Mouse (Mus musculus): ENCODE results near the gene Oit3. TPM values are rescaled to one million over a fixed set of nuclear protein-coding genes. Genes with fewer than 3 reads are reported as not detected.

Oit3 gene
- total RNA-seq (2023), result not detected

DNA sequence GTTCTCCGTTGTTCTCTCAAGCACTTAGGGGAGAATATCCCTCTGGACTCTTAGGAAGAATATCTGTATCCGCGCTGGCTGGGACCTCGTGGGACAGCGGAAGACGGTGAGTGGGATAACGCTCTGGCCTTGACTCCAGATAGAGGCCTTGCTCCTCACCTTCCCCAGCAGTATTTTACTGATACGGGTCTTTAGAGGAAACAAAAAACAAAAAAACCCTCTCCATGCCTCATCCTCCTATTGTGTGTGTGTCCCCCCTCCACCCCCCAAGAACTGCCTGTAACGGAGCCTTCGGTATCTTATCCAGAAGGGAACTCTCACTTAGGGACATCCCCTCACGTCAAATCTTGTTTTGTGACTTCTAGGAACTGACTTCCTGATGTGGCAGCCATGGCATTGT is at the start of gene Oit3:
TSS of gene Oit3 (minus strand) at position 44 of the 400 bp plus-strand sequence.

DNA sequence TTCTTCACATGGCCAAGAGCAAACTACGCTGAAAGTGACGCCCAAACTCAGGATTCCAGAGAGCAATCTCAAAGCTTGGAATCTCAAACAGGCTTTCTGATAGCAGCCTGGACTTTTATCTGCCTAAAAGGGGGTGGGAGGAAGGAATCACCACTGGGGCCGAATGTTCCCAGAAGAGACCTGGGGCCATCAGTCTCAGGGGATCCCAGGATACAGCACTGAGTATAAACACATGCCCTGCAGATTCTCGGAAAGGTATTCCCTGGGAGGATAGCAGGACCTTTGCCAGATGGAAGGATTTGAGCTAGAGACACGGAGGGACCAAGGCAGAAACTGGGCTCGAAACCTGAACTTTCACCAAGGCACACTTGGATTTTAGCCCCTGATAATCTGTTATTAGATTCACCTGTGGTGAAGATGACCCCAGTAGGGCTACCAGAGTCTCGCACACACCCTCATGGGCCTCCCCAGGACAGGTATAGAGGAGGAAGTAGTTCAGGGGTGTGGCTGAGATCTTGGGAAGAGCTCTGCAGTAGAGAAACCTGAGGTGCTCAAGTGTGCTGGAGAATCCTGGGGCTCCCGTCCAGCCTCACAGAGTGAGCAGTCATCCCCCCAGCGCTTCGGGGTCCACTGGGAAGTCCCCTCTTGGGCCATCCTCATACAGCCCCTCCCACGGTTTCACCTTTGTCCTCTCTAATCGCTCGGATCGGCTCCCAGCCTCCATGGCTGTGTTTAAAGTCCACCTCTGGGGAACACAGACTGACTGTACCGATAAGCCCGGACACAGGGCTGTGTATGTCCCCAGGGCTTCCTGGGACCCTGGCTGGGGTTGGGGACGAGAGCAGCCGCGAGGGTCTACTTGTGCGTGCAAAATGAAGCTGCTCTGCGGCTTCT is 38.4 kb downstream of the Oit3 start, which contains the start of gene Pla2g12b:
TSS of gene Pla2g12b (plus strand) at position 762 of the 894 bp plus-strand sequence.

DNA sequence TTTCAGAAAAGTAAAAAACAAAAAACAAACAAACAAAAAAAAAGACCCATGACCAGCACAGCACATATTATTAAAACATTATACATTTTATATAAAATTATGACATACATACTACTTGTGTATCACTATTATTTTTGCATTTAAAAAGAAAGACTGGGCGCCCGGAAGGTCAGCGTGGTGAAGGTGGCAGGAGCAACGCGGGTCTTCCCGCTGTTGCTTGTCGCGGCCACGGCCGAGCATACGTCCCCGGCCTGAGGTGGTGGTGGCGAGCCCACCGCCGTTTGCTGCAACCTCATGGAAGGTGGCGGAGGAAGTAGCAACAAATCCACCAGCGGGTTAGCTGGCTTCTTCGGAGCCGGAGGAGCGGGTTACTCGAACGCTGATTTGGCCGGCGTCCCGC is 46.1 kb downstream of the Oit3 start, which contains the start of gene Gm10273:
TSS of gene Gm10273 (plus strand) at position 172 of the 400 bp plus-strand sequence.

Other genes with a start within 250 kb of the Oit3 start
- 10 to 100 TPM; 13.4 to 15.7 TPM for gene Sept10, start 219.9 kb downstream of the Oit3 start, total RNA-seq (2023)
- gene Sowahc, start 219.8 kb downstream of the Oit3 start, total RNA-seq (2023), result 100 to 1,000 TPM; 144 to 148 TPM
- gene P4ha1, start 118.5 kb downstream of the Oit3 start, total RNA-seq (2023), result 10 to 100 TPM; 48.1 to 50.5 TPM
- 10 to 100 TPM in 1 of 2 experiments, not detected in 1; 14.5 TPM for gene Gm10273, start 46.1 kb downstream of the Oit3 start, total RNA-seq (2023)
- gene Pla2g12b, start 38.1 kb downstream of the Oit3 start, total RNA-seq (2023), result not detected
- gene Gm10322, start 174.3 kb upstream of the Oit3 start, total RNA-seq (2023), result not detected
- 10 to 100 TPM; 21.7 to 22.5 TPM for gene Mcu, start 174.9 kb upstream of the Oit3 start, total RNA-seq (2023)